Mouse (Mus musculus): ENCODE results near the gene Fam173a. TPM values are rescaled to one million over a fixed set of nuclear protein-coding genes. Genes with fewer than 3 reads are reported as not detected.
A peak's percentile ranks its signal among the peaks of the same experiment; 100 is the strongest.

The Fam173a gene
- polyA plus RNA-seq, 1 experiment from 2014 or later, result 96.8 TPM

DNA sequence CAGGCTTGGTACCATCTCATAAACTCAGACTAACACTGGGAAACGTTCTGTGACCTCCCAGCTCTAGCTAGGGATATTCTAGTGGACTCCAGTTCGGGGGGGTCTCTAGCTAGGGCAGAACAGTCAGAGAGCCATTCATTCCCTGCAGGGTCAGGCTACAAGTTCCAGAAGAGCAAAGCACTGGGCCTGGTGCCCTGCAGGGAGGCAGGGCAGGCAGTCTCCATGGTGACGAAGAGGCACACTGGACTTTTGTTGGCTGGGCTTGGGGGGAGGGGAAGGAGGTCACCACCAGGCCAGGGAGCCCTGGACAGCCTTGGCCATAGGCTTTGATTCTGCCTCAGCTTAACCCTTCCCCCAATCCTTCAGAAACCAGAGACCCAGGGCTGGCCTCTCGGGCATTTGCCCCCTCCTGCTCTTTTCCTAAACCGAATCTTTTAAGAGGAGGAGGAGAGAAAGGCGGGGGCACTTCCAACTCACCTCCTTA, 3.0 kb upstream of the Fam173a start, which contains the start of gene AC134908.4:
TSS of gene AC134908.4 (minus strand) at position 51 of the 484 bp plus-strand sequence.
- H3K9me3 ChIP-seq (ENCODE audit: low read depth, low read length), result no peaks in the 10 kb centered on the region
- H3K4me3 ChIP-seq (ENCODE audit: low read depth, low read length), result peak within 1 kb of the TSS; percentile 61
- H3K36me3 ChIP-seq (ENCODE audit: insufficient read depth), result 0 out of 2 replicates have a peak, but pooled peaks cover 10% of the 10 kb centered on the region
- no peaks in the 10 kb centered on the region for H3K27me3 ChIP-seq (ENCODE audit: insufficient read depth, low read length)
- H3K27ac ChIP-seq (ENCODE audit: low read depth), result peak within 1 kb of the TSS; percentile 64; the same call in 1 of the 2 replicates
- WGBS, result 20% methylated on average over 6 of the region's 6 CpGs
- H3K9ac ChIP-seq, result peak within 1 kb of the TSS; percentile 52
- peaks cover 14% of the 10 kb centered on the region for H3K4me1 ChIP-seq (ENCODE audit: insufficient read depth)
- DNase-seq (peak; percentile 38), ATAC-seq (ENCODE audit: insufficient read depth) (no peak)
- TF ChIP-seq CTCF (IDR thresholded peaks at IDR 0.05; ENCODE audit: low read depth), result no peak
- peak within 1 kb of the TSS; percentile 98 for H3K4me2 ChIP-seq

DNA sequence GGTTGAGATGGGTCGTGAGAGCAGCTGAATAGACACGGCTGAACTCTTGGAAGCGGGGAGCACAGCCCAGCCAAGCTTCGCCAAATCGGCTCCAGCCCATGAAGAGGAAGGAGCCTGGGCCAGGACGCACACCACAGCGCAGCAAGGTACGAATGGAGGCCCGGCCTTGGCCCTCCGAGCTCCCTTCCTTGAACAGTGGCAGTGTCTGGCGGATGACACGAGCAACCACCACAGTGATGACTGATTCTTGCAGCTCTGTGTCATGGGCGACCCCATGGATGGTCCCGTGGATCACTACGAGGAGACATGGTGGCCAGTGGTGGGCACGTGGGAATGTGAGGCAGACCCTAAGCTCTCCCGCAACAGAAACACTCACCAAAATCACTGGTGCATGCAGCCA, 2.3 kb upstream of the Fam173a start:
- Histone ChIP-seq H3K27me3 (ENCODE audit: insufficient read depth, low read length) (no peaks in the 10 kb centered on the region), H3K9ac (no peak overlapping the region), H3K4me1 (ENCODE audit: insufficient read depth) (peaks cover 14% of the 10 kb centered on the region), H3K4me2 (peak overlapping the region; percentile 98), H3K9me3 (ENCODE audit: low read depth, low read length) (no peaks in the 10 kb centered on the region), H3K36me3 (ENCODE audit: insufficient read depth) (0 out of 2 replicates have a peak, but pooled peaks cover 10% of the 10 kb centered on the region), H3K4me3 (ENCODE audit: low read depth, low read length) (peak overlapping the region; percentile 61), H3K27ac (ENCODE audit: low read depth) (no peak overlapping the region)
- WGBS, result 84% methylated on average over 17 of the region's 17 CpGs
- no peak for DNase-seq
- TF ChIP-seq CTCF (IDR thresholded peaks at IDR 0.05; ENCODE audit: low read depth), result no peak
- ATAC-seq (ENCODE audit: insufficient read depth), result no peak

DNA sequence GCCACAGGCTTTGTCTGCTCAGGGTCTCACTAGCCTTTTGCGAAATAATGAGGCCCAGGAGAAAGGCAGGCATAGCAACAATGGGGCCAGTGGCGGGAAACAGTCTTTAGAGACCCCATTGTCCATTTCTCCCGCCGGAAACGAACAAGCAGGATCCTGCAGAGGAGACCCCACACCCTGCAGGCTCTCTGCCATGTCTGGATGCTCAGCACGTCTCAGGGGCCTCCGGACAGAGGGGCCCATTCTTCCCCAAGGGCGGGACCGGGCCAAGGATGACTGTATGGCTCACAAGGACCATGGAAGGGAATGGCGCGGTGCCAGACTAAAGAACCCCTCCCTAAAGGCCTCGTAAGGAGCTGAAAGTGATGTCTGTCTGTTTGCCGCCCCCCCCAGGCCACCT, 1.5 kb upstream of the Fam173a start:
- H3K27ac ChIP-seq (ENCODE audit: low read depth), result peak overlapping the region; percentile 27; the same call in 1 of the 2 replicates
- no peak for TF ChIP-seq CTCF (IDR thresholded peaks at IDR 0.05; ENCODE audit: low read depth)

DNA sequence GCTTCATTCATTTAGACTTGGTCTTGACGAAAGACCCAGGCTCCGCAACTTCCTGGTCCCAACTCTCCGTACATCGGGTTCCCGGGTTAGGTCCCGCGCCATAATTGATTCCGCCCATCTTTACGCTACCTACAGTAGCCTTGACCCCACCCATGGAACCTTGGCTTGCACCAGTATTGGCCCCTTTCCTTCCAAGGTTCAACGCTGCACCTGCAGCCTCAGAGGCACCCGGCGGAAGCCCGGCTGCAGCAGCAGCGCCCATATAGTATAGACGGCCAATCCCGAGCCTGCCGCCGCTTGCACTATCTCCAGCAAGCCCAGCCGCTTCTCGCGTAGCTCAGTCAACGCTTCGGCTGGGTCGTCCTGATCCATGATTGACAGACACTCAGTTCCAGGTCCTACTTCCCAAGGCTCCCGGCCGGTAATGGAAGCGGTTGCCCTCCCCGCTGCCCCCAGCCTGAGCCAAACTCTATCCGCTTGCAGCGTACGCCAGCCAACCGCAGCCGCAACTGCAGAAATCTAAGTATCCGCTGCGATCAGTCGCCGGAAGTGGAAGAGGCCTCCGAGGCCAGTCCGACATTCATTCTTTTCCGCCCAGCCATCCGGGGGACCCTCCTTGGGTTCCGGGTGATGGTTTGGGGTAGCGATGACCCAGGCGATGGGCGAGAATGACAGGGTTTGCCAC, 716 bp downstream of the Fam173a start:
- H3K27me3 ChIP-seq (ENCODE audit: insufficient read depth, low read length), result no peaks in the 10 kb centered on the region
- no peak for TF ChIP-seq CTCF (IDR thresholded peaks at IDR 0.05; ENCODE audit: low read depth)
- H3K27ac ChIP-seq (ENCODE audit: low read depth), result peak overlapping the region; percentile 94
- peak overlapping the region; percentile 67 for H3K4me2 ChIP-seq
- no peaks in the 10 kb centered on the region for H3K9me3 ChIP-seq (ENCODE audit: low read depth, low read length)
- WGBS, result under 1% methylated on average over 45 of the region's 45 CpGs
- H3K36me3 ChIP-seq (ENCODE audit: insufficient read depth), result peaks cover 34% of the 10 kb centered on the region
- H3K9ac ChIP-seq, result peak overlapping the region; percentile 71
- peaks cover 14% of the 10 kb centered on the region for H3K4me1 ChIP-seq (ENCODE audit: insufficient read depth)
- peak; percentile 68 for ATAC-seq (ENCODE audit: insufficient read depth)
- DNase-seq, result peak; percentile 94
- peak overlapping the region; percentile 74 for H3K4me3 ChIP-seq (ENCODE audit: low read depth, low read length)

More for the DNA sequence above, 1.5 kb upstream of the Fam173a start:
- ATAC-seq (ENCODE audit: insufficient read depth), result no peak
- Histone ChIP-seq H3K4me1 (ENCODE audit: insufficient read depth) (peaks cover 14% of the 10 kb centered on the region), H3K9ac (no peak overlapping the region), H3K4me3 (ENCODE audit: low read depth, low read length) (no peak overlapping the region), H3K27me3 (ENCODE audit: insufficient read depth, low read length) (no peaks in the 10 kb centered on the region), H3K36me3 (ENCODE audit: insufficient read depth) (peaks cover 17% of the 10 kb centered on the region; the same call in 1 of the 2 replicates), H3K9me3 (ENCODE audit: low read depth, low read length) (no peaks in the 10 kb centered on the region), H3K4me2 (peak overlapping the region; percentile 1; the same call in 1 of the 2 replicates)
- no peak for DNase-seq
- 70% methylated on average over 13 of the region's 13 CpGs for WGBS

DNA sequence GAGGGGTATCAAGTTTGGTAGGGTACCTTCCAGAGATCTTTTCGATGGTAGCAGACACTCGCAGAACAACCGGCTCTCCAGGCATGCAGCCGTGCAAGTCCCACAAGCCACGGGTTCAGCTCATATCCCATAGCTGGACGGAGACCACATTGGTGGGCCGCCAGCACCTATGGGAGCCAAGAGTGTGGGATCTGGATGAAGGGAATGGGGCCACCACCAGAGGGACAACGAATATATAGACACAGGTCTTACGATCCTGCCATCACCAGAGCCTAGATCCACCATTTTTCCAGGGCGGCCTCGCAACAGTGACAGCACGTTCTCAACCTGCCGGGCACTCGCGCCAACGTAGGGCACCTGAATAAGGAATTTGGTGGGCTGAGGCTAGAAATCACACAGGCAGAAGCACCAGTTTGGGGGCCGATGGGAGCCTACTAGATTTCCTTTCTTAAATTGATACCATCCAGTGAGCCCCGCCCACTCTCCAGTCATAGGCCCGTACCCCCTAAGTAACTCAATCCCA, 1.3 kb downstream of the Fam173a start:
- Histone ChIP-seq H3K9me3 (ENCODE audit: low read depth, low read length) (no peaks in the 10 kb centered on the region), H3K4me2 (peak overlapping the region; percentile 67), H3K4me3 (ENCODE audit: low read depth, low read length) (peak overlapping the region; percentile 74), H3K4me1 (ENCODE audit: insufficient read depth) (peaks cover 14% of the 10 kb centered on the region), H3K36me3 (ENCODE audit: insufficient read depth) (peaks cover 36% of the 10 kb centered on the region), H3K27me3 (ENCODE audit: insufficient read depth, low read length) (no peaks in the 10 kb centered on the region), H3K27ac (ENCODE audit: low read depth) (peak overlapping the region; percentile 94), H3K9ac (peak overlapping the region; percentile 71)
- ATAC-seq (ENCODE audit: insufficient read depth), result no peak; the same call in 1 of the 2 replicates
- 24% methylated on average over 19 of the region's 19 CpGs for whole genome bisulfite sequencing
- DNase-seq, result peak; percentile 77
- peak; percentile 43 for TF ChIP-seq CTCF (IDR thresholded peaks at IDR 0.05; ENCODE audit: low read depth)

DNA sequence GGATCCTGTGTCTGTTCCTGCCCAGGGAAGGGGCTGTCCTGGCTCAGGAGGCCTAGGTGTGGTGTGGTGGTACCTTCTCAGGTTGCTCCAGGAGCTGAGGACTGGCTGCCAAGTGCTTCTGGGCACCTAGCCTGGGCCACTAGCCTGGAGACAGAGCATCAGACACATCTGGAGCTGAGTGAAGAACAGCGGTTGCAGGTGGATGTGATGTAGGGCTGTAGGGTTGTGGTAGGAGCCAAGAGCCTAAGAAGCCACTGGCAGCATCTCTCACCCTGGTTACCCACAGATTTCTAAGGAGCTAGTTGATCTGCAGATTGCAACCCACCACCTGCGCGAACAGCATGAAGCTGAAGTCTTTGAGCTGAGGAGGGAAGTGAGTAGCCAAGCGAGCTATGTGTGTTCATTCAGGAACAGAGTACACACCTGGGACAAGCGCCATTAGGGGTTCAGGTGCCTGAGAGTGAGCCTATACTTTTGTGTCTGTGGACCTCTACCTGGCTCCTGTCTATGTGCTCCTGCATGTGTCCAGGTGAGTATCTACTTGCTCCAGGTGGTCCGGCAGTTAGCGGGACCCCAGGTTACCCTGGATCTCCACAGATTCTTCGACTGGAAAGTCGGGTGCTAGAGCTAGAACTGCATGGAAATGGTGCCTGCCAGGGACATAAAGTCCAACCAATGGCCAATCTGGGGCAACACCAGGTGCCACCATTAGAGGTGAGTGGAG, 5.8 kb downstream of the Fam173a start:
- Histone ChIP-seq H3K27ac (ENCODE audit: low read depth) (no peak overlapping the region), H3K9me3 (ENCODE audit: low read depth, low read length) (no peaks in the 10 kb centered on the region), H3K4me3 (ENCODE audit: low read depth, low read length) (no peak overlapping the region), H3K9ac (no peak overlapping the region), H3K36me3 (ENCODE audit: insufficient read depth) (peaks cover 49% of the 10 kb centered on the region), H3K4me1 (ENCODE audit: insufficient read depth) (peaks cover 9% of the 10 kb centered on the region), H3K4me2 (no peak overlapping the region), H3K27me3 (ENCODE audit: insufficient read depth, low read length) (no peaks in the 10 kb centered on the region)
- no peak for ATAC-seq (ENCODE audit: insufficient read depth)
- no peak for TF ChIP-seq CTCF (IDR thresholded peaks at IDR 0.05; ENCODE audit: low read depth)
- DNase-seq, result no peak
- WGBS, result 92% methylated on average over 9 of the region's 9 CpGs
